Mouse (Mus musculus) layer of hippocampus, postnatal 14 days (tissue): Measurements from ENCODE around the gene Otop2. TPM values are rescaled to one million over a fixed set of nuclear protein-coding genes. Genes with fewer than 3 reads are reported as not detected.

ENCODE experiments used
- DNase-seq, 2 experiments: peaks; one replicate each; pipeline ENCODE4 v3.0.0; 2021 to 2022; ENCODE audit warnings: low spot score in 2 of 2, mixed read lengths in 1 of 2
- total RNA-seq, 2 experiments: library from RNA; stranded (reverse); gene quantifications; 2 replicates each; pipeline ENCODE4 v1.2.3; 2021

Gene Otop2
- total RNA-seq, 2 experiments from 2014 or later: not detected

GRCm38 (mm10) chr11:115341246-115341645, 34.3 kb downstream of the Otop2 start:
- DNase-seq: peak in 1 of 2 experiments; percentile 42

GRCm38 (mm10) chr11:115341866-115342265, 34.9 kb downstream of the Otop2 start:
- no peak for DNase-seq

GRCm38 (mm10) chr11:115344967-115345366, 38.0 kb downstream of the Otop2 start:
- DNase-seq: no peak

- DNase-seq: no peak
These were observed 38.6 kb downstream of the Otop2 start for GRCm38 (mm10) chr11:115345515-115345914.

- DNase-seq: no peak
These were observed 41.8 kb downstream of the Otop2 start for GRCm38 (mm10) chr11:115348681-115349248.

GRCm38 (mm10) chr11:115349976-115350375, 43.0 kb downstream of the Otop2 start:
- DNase-seq: no peak

- no peak for DNase-seq
These were observed 46.4 kb downstream of the Otop2 start for GRCm38 (mm10) chr11:115353375-115353774.

GRCm38 (mm10) chr11:115354183-115354582, 47.2 kb downstream of the Otop2 start:
- DNase-seq: peak; percentile 51 to 78

- DNase-seq: peak; percentile 71
These were observed 51.5 kb downstream of the Otop2 start for GRCm38 (mm10) chr11:115358468-115358867.

- DNase-seq: no peak
These were observed 52.3 kb downstream of the Otop2 start for GRCm38 (mm10) chr11:115359293-115359692.

GRCm38 (mm10) chr11:115359726-115360125, 52.8 kb downstream of the Otop2 start:
- no peak for DNase-seq

- DNase-seq: no peak
These were observed 57.2 kb downstream of the Otop2 start for GRCm38 (mm10) chr11:115364136-115364535.

- no peak for DNase-seq
These were observed 59.2 kb downstream of the Otop2 start for GRCm38 (mm10) chr11:115366039-115366705.

- peak; percentile 66 to 77 for DNase-seq
These were observed 59.9 kb downstream of the Otop2 start for GRCm38 (mm10) chr11:115366706-115367394.

GRCm38 (mm10) chr11:115367395-115367944, 60.5 kb downstream of the Otop2 start, which contains the start of gene Hid1:
TSS of gene Hid1 (minus strand) at chr11:115367756.
- DNase-seq: peak; percentile 79 to 86

GRCm38 (mm10) chr11:115370368-115370767, 63.4 kb downstream of the Otop2 start:
- no peak for DNase-seq

- DNase-seq: no peak
These were observed 64.4 kb downstream of the Otop2 start for GRCm38 (mm10) chr11:115371354-115371753.

GRCm38 (mm10) chr11:115372015-115372414, 65.1 kb downstream of the Otop2 start:
- DNase-seq: no peak

GRCm38 (mm10) chr11:115372737-115373136, 65.8 kb downstream of the Otop2 start:
- DNase-seq: no peak

GRCm38 (mm10) chr11:115373805-115374694, 67.1 kb downstream of the Otop2 start:
- peak; percentile 60 to 70 for DNase-seq
